Mouse (Mus musculus): ENCODE data around the gene Hspbp1. TPM values are rescaled to one million over a fixed set of nuclear protein-coding genes. Genes with fewer than 3 reads are reported as not detected.

Hspbp1 gene
- polyA plus RNA-seq, 1 experiment from 2014 or later = 115 TPM

DNA sequence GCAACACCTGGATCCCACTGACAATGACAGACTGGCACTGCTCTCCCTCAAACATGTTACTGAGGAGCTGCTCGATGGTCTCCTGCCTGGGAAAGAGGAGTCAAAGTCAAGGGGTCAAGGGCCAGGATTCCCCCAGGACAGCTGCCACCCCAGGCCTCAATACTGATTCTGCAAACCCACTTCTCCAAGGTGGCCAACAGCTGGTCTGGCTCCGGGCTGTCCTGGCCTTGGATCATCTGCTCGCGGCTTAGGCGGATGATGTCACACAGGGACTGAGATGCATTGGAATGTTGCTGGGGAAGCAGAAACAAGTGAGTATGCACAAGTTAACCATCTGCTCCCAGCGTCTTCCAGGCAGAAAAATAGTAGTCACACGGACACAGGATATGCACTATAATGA is 42.9 kb downstream of the Hspbp1 start:
- no peaks in the 10 kb centered on the region for H3K9me3 ChIP-seq (ENCODE audit: control insufficient read depth, low read length)
- DNase-seq (ENCODE audit: low spot score) (peak; percentile 19), ATAC-seq (replicated peaks; ENCODE audit: low FRiP score) (no peak)
- no peak overlapping the region for H3K9ac ChIP-seq (ENCODE audit: low read length)
- no peak overlapping the region for H3K27ac ChIP-seq (ENCODE audit: low read depth, low read length)
- no peaks in the 10 kb centered on the region for H3K4me1 ChIP-seq (replicated peaks; ENCODE audit: control insufficient read depth, insufficient read depth, low read length)
- H3K27me3 ChIP-seq (ENCODE audit: control insufficient read depth, insufficient read depth, low read length) = no peaks in the 10 kb centered on the region
- H3K36me3 ChIP-seq (ENCODE audit: control insufficient read depth, insufficient read depth, low read length) = peaks cover 14% of the 10 kb centered on the region
- WGBS = 93% methylated on average over 7 of the region's 7 CpGs
- H3K4me3 ChIP-seq (ENCODE audit: low read depth, low read length) = no peak overlapping the region
- no peak overlapping the region for H3K4me2 ChIP-seq (ENCODE audit: low read depth, low read length, severe bottlenecking)

DNA sequence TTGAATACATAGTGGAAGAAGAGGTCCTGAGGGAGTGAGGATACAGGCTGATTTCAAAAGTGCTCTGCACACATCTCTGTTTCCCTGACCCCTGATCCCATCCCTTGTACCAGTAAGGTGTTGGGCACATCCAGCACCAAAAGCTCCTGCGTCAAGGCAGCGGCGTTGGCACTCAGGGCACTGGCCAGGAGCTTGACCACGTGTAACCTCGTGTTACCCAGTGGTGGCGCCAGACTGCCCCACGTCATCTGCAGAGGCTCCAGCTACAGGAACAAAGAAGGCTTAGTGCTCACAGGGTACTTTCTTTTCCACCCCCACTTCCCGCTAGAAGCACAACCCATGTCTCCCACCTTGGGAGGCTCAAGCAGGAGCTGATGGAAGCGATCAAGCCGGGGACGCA is 43.7 kb downstream of the Hspbp1 start:
- DNase-seq (ENCODE audit: low spot score) (peak; percentile 47), ATAC-seq (replicated peaks; ENCODE audit: low FRiP score) (no peak)
- no peaks in the 10 kb centered on the region for H3K27me3 ChIP-seq (ENCODE audit: control insufficient read depth, insufficient read depth, low read length)
- 80% methylated on average over 11 of the region's 11 CpGs for WGBS
- H3K27ac ChIP-seq (ENCODE audit: low read depth, low read length) = no peak overlapping the region
- no peak overlapping the region for H3K4me3 ChIP-seq (ENCODE audit: low read depth, low read length)
- peaks cover 14% of the 10 kb centered on the region for H3K36me3 ChIP-seq (ENCODE audit: control insufficient read depth, insufficient read depth, low read length)
- no peak overlapping the region for H3K9ac ChIP-seq (ENCODE audit: low read length)
- no peaks in the 10 kb centered on the region for H3K4me1 ChIP-seq (replicated peaks; ENCODE audit: control insufficient read depth, insufficient read depth, low read length)
- H3K4me2 ChIP-seq (ENCODE audit: low read depth, low read length, severe bottlenecking) = no peak overlapping the region
- no peaks in the 10 kb centered on the region for H3K9me3 ChIP-seq (ENCODE audit: control insufficient read depth, low read length)

DNA sequence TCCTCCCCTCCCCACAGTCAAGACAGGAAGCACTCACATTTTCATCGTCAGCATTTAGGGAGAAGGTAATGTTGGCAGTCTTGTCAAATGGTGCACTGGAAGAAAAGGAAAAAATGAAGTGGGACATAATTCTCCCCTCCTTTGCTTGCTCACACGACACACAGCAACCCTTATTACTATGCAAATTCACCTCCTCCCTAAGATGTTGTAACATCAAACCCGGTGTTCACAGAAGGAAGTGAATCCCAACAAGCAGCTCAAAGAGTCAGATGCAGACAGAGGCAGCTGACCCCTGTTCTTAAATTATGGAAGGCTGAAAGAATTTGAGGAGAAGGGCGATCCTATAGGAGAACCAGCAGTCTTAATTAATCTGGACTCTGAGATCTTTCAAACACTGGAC is 48.7 kb downstream of the Hspbp1 start:
- H3K4me3 ChIP-seq (ENCODE audit: low read depth, low read length) = no peak overlapping the region
- DNase-seq (ENCODE audit: low spot score) (no peak), ATAC-seq (replicated peaks; ENCODE audit: low FRiP score) (no peak)
- no peak overlapping the region for H3K9ac ChIP-seq (ENCODE audit: low read length)
- H3K4me1 ChIP-seq (replicated peaks; ENCODE audit: control insufficient read depth, insufficient read depth, low read length) = no peaks in the 10 kb centered on the region
- WGBS = 87% methylated on average over 4 of the region's 4 CpGs
- H3K27me3 ChIP-seq (ENCODE audit: control insufficient read depth, insufficient read depth, low read length) = no peaks in the 10 kb centered on the region
- no peak overlapping the region for H3K4me2 ChIP-seq (ENCODE audit: low read depth, low read length, severe bottlenecking)
- H3K27ac ChIP-seq (ENCODE audit: low read depth, low read length) = no peak overlapping the region
- H3K9me3 ChIP-seq (ENCODE audit: control insufficient read depth, low read length) = no peaks in the 10 kb centered on the region
- H3K36me3 ChIP-seq (ENCODE audit: control insufficient read depth, insufficient read depth, low read length) = peaks cover 11% of the 10 kb centered on the region

DNA sequence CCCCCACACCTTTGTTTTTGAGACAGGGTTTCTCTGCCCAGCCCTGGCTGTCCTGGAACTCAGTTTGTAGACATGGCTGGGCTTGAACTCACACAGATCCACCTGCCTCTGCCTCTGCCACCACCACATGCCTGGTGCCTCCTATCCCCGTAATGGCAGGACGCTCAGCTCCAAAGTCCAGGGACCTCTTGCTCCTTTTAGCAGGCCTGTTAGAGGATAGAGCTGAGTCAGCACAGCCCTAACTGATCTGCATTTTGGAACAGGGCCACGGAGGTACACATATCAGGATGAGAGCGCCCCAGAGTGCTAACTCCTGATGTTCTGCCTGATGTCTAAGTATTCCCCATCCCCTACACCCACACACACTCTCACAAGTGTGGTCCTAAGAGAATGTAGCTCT is 53.8 kb downstream of the Hspbp1 start, which contains the start of gene Tmem86b:
TSS of gene Tmem86b (minus strand) at position 392 of the 400 bp plus-strand sequence.
- Histone ChIP-seq H3K9me3 (ENCODE audit: control insufficient read depth, low read length) (no peaks in the 10 kb centered on the region), H3K27ac (ENCODE audit: low read depth, low read length) (no peak within 1 kb of the TSS), H3K4me1 (replicated peaks; ENCODE audit: control insufficient read depth, insufficient read depth, low read length) (no peaks in the 10 kb centered on the region), H3K4me3 (ENCODE audit: low read depth, low read length) (no peak within 1 kb of the TSS), H3K4me2 (ENCODE audit: low read depth, low read length, severe bottlenecking) (no peak within 1 kb of the TSS), H3K36me3 (ENCODE audit: control insufficient read depth, insufficient read depth, low read length) (peaks cover 10% of the 10 kb centered on the region), H3K9ac (ENCODE audit: low read length) (no peak within 1 kb of the TSS), H3K27me3 (ENCODE audit: control insufficient read depth, insufficient read depth, low read length) (no peaks in the 10 kb centered on the region)
- no peak for DNase-seq (ENCODE audit: low spot score)
- ATAC-seq (replicated peaks; ENCODE audit: low FRiP score) = no peak
- 89% methylated on average over 4 of the region's 4 CpGs for WGBS

DNA sequence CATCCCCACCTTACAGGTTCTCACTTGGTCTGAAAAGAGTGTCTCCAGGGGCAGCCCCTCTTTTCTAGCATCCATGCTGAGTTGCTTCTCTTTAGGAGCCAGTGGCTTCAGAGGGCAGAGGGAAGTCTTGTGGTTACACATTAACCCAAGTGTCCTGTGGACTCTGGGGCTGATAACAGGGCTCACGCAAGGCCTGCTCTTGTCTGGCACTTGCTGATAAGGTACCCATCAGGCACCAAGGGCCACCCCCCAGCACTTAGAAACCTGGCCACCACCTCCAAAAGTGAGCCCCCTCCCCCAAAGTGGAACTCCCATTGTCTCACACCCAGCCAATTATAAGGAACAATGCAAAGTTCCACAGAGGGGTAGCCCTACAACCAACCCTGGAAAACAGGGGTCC is 54.7 kb downstream of the Hspbp1 start:
- no peak for DNase-seq (ENCODE audit: low spot score)
- no peak overlapping the region for H3K9ac ChIP-seq (ENCODE audit: low read length)
- no peaks in the 10 kb centered on the region for H3K4me1 ChIP-seq (replicated peaks; ENCODE audit: control insufficient read depth, insufficient read depth, low read length)
- no peaks in the 10 kb centered on the region for H3K9me3 ChIP-seq (ENCODE audit: control insufficient read depth, low read length)
- 87% methylated on average over 1 of the region's 1 CpGs for WGBS
- H3K4me3 ChIP-seq (ENCODE audit: low read depth, low read length) = no peak overlapping the region
- no peak for ATAC-seq (replicated peaks; ENCODE audit: low FRiP score)
- H3K27ac ChIP-seq (ENCODE audit: low read depth, low read length) = no peak overlapping the region
- no peaks in the 10 kb centered on the region for H3K27me3 ChIP-seq (ENCODE audit: control insufficient read depth, insufficient read depth, low read length)
- peaks cover 10% of the 10 kb centered on the region for H3K36me3 ChIP-seq (ENCODE audit: control insufficient read depth, insufficient read depth, low read length)
- no peak overlapping the region for H3K4me2 ChIP-seq (ENCODE audit: low read depth, low read length, severe bottlenecking)

- no peaks in the 10 kb centered on the region for H3K4me1 ChIP-seq (replicated peaks; ENCODE audit: control insufficient read depth, insufficient read depth, low read length)
- H3K9ac ChIP-seq (ENCODE audit: low read length) = no peak overlapping the region
- H3K4me3 ChIP-seq (ENCODE audit: low read depth, low read length) = no peak overlapping the region
- peaks cover 10% of the 10 kb centered on the region for H3K36me3 ChIP-seq (ENCODE audit: control insufficient read depth, insufficient read depth, low read length)
- 86% methylated on average over 5 of the region's 5 CpGs for WGBS
- ATAC-seq (replicated peaks; ENCODE audit: low FRiP score) = no peak
- no peaks in the 10 kb centered on the region for H3K27me3 ChIP-seq (ENCODE audit: control insufficient read depth, insufficient read depth, low read length)
- H3K4me2 ChIP-seq (ENCODE audit: low read depth, low read length, severe bottlenecking) = no peak overlapping the region
- H3K27ac ChIP-seq (ENCODE audit: low read depth, low read length) = no peak overlapping the region
- DNase-seq (ENCODE audit: low spot score) = no peak
- no peaks in the 10 kb centered on the region for H3K9me3 ChIP-seq (ENCODE audit: control insufficient read depth, low read length)
Measured at GRCm38 (mm10) chr7:4629586-4629985, 55.3 kb downstream of the Hspbp1 start.

DNA sequence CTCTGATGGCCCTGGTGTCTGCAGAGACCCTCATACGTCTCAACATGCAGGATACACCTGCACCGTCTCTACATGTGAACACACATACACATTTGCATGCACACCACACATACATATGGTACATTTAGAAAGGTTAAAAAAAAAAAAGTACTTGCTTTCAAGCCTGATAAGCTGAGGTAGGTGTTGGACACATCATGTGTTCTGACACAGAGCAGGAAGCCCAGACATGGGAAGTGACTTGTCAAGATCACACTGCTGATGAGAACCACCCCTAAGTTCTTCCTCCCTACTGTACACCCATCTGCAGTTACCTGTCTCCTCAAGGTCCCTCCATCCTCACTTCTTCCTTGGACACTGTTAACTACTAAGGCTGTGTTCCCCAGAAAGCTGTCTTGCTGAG is 58.9 kb downstream of the Hspbp1 start:
- no peak overlapping the region for H3K4me3 ChIP-seq (ENCODE audit: low read depth, low read length)
- H3K27me3 ChIP-seq (ENCODE audit: control insufficient read depth, insufficient read depth, low read length) = no peaks in the 10 kb centered on the region
- no peaks in the 10 kb centered on the region for H3K4me1 ChIP-seq (replicated peaks; ENCODE audit: control insufficient read depth, insufficient read depth, low read length)
- H3K36me3 ChIP-seq (ENCODE audit: control insufficient read depth, insufficient read depth, low read length) = peaks cover 2% of the 10 kb centered on the region; the same call in 1 of the 2 replicates
- no peak for ATAC-seq (replicated peaks; ENCODE audit: low FRiP score)
- WGBS = 94% methylated on average over 2 of the region's 2 CpGs
- no peak overlapping the region for H3K4me2 ChIP-seq (ENCODE audit: low read depth, low read length, severe bottlenecking)
- no peak for DNase-seq (ENCODE audit: low spot score)
- no peak overlapping the region for H3K27ac ChIP-seq (ENCODE audit: low read depth, low read length)
- no peaks in the 10 kb centered on the region for H3K9me3 ChIP-seq (ENCODE audit: control insufficient read depth, low read length)
- no peak overlapping the region for H3K9ac ChIP-seq (ENCODE audit: low read length)

GRCm38 (mm10) chr7:4624343-4624742 is 60.5 kb downstream of the Hspbp1 start:
- ATAC-seq (replicated peaks; ENCODE audit: low FRiP score) (no peak; the same call in 1 of the 2 replicates), DNase-seq (ENCODE audit: low spot score) (no peak)
- Histone ChIP-seq H3K4me2 (ENCODE audit: low read depth, low read length, severe bottlenecking) (no peak overlapping the region), H3K36me3 (ENCODE audit: control insufficient read depth, insufficient read depth, low read length) (no peaks in the 10 kb centered on the region; the same call in 1 of the 2 replicates), H3K27me3 (ENCODE audit: control insufficient read depth, insufficient read depth, low read length) (no peaks in the 10 kb centered on the region), H3K9me3 (ENCODE audit: control insufficient read depth, low read length) (no peaks in the 10 kb centered on the region), H3K4me1 (replicated peaks; ENCODE audit: control insufficient read depth, insufficient read depth, low read length) (no peaks in the 10 kb centered on the region), H3K9ac (ENCODE audit: low read length) (no peak overlapping the region), H3K4me3 (ENCODE audit: low read depth, low read length) (no peak overlapping the region), H3K27ac (ENCODE audit: low read depth, low read length) (no peak overlapping the region)
- 56% methylated on average over 1 of the region's 1 CpGs for WGBS

DNA sequence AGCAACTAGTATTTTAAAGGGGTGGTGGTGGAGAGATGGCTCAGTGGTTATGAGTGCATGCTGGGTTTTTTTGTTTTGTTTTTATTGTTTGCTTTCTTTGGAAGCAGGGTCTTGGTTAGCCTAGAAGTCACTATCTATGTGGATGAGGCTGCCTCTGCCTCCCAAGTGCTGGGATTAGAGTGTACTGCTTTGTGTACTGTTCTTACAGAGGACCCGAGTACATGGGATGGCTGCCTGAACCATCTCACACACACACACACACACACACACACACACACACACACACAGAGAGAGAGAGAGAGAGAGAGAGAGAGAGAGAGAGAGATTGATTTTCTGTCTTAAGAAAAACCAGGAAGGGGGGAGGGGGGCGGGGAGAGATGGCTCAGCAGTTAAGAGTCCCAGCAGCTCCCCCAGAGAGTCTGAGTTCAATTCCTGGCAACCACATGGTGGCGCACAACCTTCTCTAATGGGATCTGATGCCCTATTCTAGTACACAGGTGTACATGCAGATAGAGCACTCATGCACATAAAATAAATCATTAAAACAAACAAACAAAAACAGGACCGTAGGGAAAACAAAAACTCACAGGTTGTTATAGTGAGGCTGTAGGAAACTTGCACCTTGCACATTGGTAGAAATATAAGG is 61.2 kb downstream of the Hspbp1 start:
- DNase-seq (ENCODE audit: low spot score) = peak; percentile 66
- no peak overlapping the region for H3K4me3 ChIP-seq (ENCODE audit: low read depth, low read length)
- 28% methylated on average over 4 of the region's 4 CpGs for WGBS

More for the DNA sequence above, 61.2 kb downstream of the Hspbp1 start:
- H3K27me3 ChIP-seq (ENCODE audit: control insufficient read depth, insufficient read depth, low read length) = no peaks in the 10 kb centered on the region
- H3K27ac ChIP-seq (ENCODE audit: low read depth, low read length) = no peak overlapping the region
- peak; percentile 46; the same call in 1 of the 2 replicates for ATAC-seq (replicated peaks; ENCODE audit: low FRiP score)
- no peak overlapping the region for H3K4me2 ChIP-seq (ENCODE audit: low read depth, low read length, severe bottlenecking)
- no peaks in the 10 kb centered on the region for H3K9me3 ChIP-seq (ENCODE audit: control insufficient read depth, low read length)
- H3K9ac ChIP-seq (ENCODE audit: low read length) = no peak overlapping the region
- no peaks in the 10 kb centered on the region for H3K36me3 ChIP-seq (ENCODE audit: control insufficient read depth, insufficient read depth, low read length)
- no peaks in the 10 kb centered on the region for H3K4me1 ChIP-seq (replicated peaks; ENCODE audit: control insufficient read depth, insufficient read depth, low read length)
